Mouse (Mus musculus) fibroblast of lung, adult 2 months (primary cell): ENCODE results near the gene Tbc1d20.
"Not testable (repeated sequence)": the region's sequence is repeated elsewhere in the genome, so short reads cannot be mapped to it uniquely, and the experiment has no call there.

Source experiments
- DNase-seq: peaks from one replicate; pipeline ENCODE4 v3.0.0-alpha.2; 2011; ENCODE audit warnings: low read depth

The Tbc1d20 gene

GRCm38 (mm10) chr2:152326654-152327053 is 33.0 kb downstream of the Tbc1d20 start:
- DNase-seq, result no peak

- no peak for DNase-seq
Measured at GRCm38 (mm10) chr2:152327980-152328379, 34.4 kb downstream of the Tbc1d20 start.

- no peak for DNase-seq
Measured at GRCm38 (mm10) chr2:152330858-152331423, 37.3 kb downstream of the Tbc1d20 start.

GRCm38 (mm10) chr2:152332101-152332825 is 38.6 kb downstream of the Tbc1d20 start, which contains the start of gene Rbck1:
TSS of gene Rbck1 (minus strand) at chr2:152332653.
- DNase-seq, result no peak

DNA sequence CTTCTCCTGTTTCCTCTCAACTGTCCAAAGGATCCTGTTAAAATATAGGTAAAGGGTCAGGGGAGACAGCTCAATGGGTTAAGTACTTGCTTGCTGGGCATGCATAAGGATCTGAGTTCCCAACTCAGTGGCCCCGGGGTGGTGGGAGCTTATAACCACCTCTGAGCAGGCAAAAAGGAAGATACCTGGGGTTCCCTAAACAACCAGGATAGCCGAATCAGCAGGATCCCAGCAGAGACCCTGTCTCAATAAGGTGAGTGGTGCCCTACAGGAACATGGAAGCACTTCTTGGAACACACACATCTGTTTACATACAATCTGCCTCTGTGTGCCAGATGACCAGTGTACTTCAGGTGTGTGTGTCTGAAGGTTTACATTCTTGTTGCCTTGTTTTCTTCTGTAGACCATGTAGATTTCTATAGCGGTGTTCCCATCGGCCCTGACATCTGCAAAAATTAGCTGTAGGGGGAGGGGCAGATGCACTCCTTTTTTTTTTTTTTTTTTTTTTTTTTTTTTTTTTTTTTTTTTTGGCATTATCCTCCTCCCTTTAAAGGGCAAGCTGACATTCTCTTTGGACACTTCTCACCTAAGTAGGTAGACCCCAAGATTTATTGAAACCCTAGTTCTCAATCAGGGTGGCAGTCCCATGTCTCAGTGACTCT is 39.8 kb downstream of the Tbc1d20 start:
- DNase-seq, result no peak

DNA sequence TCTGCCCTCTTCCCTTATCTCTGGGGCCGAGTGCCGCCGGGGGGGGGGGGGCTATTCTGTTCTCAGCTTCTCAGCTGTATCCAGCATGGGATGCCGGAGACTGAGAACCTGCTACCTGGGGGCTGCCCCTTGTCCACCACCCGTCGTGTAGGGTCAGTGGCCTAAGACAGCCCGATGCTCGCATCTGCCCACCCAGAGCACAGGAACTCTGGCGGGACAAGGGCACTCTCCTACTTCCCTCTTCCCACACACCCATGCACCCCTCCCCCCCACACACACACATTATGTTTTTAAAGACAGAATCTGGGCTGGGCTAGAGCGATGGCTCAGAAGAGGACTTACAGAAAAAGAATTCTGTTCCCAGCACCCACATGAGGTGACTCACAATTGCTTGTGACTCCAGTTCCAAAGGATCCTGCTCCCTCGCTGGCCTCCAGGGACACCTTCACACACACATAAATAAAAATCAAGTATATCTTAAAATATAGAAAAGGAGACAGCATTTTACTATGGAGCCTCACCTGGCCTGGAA is 41.7 kb downstream of the Tbc1d20 start:
- no peak for DNase-seq

GRCm38 (mm10) chr2:152336856-152337255 is 43.2 kb downstream of the Tbc1d20 start:
- DNase-seq, result no peak

GRCm38 (mm10) chr2:152337591-152338212 is 44.1 kb downstream of the Tbc1d20 start:
- no peak for DNase-seq

DNA sequence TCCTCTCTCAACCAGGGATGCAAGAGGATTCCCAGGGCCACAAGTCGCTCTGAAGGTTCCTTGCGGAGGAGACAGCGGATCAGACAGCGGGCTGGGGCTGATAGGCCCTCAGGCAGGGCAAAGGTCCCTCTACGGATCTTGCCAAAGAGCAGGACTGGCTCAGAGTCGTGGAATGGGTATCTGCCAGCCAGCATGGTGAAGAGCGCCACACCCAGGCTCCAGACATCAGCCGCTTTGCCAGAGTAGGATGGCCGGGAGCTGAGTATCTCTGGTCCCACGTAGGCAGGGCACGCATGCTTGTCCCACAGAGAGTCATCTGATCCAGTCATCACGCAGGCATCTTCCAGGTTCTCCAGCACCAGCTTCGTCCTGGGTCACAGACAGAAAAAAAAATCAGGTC is 44.7 kb downstream of the Tbc1d20 start:
- DNase-seq, result no peak

DNA sequence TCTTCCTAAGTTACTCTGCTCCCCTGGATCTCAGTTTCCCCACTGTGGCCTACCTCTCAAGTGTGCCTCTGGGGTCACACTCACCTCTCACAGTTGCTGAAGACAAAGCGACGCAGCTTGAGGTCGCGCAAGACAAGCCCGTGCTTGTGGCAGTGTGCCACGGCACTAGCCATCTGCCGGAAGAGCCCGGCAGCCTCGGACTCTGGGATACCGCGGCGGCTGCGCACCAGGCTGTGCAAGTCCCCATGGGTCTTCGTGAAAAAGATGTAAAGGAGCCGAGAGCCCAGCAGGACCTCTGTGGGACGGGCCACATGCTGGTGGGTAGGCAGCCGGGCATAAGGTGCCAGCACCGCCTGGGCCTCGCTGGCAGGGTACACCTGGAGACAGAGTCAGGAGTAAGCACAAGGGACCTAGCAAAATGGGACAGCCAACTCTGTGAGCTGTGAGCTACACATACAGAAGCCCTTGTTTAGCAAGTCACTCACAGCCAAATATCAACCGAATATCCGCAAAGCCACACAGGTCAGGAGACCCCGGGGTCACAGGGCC is 46.1 kb downstream of the Tbc1d20 start:
- no peak for DNase-seq

DNA sequence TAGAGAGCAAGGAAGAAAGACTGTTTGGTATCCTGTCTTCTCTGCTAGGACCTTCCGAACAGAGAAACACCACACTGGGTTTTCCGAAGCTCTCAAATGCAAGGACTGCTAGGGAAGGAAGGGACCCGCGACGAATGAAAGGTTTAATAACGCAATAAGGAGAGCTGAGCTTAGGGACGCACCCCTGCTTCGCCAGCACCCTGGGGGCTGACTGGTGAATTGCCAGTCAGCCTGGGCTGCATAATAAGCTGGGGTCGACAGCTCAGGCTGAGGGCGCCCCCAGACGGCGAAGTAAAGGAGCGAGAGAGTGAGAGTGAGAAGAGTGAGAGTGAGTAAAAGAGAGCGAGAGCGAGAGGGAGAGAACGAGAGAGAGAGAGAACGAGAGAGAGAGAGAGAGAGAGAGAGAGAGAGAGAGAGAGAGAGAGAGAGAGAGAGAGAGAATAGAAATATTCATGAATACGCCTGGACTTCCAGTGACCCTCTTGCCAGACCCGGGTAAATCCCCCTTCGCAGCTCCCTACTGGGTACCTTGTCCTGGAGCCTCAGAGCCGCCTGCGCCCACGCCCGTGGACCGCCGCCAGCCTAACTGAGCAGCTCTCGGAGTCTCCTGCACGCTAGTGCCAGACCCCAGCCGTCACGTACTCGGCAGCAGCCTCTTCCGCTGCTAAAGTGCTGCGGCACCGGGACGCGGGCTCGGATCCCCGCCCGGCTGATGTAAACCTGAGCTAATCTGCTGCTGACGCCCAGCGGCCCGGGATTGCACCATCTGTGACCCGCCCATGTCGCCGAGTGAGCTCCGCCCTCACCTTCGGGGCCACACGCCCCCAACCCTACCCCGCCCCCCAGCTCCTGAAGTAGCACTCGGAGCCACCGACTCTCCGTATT is 49.9 kb downstream of the Tbc1d20 start, which contains the start of gene Trib3:
TSS of gene Trib3 (minus strand) at position 704 of the 885 bp plus-strand sequence.
- no peak for DNase-seq

GRCm38 (mm10) chr2:152344361-152344760 is 50.7 kb downstream of the Tbc1d20 start:
- DNase-seq, result no peak

- no peak for DNase-seq
Measured at GRCm38 (mm10) chr2:152344909-152345308, 51.3 kb downstream of the Tbc1d20 start.

DNA sequence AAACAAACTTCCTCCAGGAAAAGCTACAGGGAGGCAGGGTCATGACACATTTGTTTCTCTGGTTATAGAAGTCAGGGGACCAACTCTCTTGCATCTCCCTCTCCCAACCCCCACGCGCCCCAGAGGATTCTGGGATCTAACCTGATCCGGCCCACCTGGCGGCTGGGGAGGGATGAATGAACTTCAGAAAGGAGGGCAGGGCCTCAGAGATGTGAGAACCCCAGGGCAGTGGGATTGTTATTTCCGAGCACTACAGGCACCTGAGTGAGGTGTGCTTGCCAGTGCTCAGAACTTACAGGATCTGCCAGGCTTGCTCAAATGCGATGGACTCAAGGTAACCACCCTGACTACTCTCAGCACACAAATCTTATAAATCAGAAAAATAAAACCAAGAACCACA is 51.8 kb downstream of the Tbc1d20 start:
- DNase-seq, result no peak

DNA sequence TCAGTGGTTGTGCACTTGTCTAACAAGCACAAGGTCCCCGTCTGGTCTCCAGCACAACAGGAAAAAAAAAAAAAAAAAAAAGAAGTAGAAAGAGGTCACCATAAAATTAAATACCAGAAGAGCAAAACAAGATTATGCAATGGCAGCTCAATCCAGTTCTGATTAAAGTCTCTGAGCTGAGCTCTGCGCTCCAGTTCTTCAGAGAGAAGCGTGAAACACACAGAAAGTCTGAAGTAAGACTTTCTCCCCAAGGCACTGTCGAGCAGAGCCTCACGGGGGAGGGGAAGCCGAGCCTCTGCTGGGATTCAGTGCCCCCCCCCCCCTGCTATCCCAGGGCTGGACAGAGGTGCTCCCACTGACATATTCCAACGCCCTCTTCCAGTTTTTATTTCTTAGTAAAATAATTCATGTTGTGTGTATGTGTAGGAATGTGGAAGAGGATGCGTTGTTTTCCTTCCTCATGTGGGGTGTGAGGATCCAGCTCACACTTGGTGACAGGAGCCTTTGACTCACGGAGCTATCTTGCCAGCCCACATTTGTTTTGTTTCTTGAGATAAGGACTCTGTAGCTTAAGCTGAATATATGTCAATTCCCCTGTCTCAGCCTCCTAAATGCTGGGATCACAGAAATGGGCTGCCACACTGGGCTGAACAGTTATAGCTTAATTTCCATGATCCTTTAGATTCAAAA is 53.3 kb downstream of the Tbc1d20 start:
- no peak for DNase-seq

DNA sequence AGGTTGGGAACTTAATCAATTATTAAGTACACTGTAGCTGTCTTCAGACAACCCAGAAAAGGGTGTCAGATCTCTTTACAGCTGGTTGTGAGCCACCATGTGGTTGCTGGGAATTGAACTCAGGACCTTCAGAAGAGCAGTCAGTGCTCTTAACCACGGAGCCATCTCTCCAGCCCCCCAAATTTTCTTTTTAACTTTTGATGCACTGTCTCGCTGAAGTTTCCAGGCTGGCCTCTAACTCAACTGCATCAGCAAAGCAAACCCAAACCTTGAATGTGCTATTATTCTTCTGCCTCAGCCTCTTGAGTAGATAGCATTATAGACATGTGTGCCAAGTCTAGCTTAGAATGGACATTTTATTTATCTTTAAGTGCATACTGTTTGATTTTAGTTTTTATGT is 54.1 kb downstream of the Tbc1d20 start:
- DNase-seq, result no peak

DNA sequence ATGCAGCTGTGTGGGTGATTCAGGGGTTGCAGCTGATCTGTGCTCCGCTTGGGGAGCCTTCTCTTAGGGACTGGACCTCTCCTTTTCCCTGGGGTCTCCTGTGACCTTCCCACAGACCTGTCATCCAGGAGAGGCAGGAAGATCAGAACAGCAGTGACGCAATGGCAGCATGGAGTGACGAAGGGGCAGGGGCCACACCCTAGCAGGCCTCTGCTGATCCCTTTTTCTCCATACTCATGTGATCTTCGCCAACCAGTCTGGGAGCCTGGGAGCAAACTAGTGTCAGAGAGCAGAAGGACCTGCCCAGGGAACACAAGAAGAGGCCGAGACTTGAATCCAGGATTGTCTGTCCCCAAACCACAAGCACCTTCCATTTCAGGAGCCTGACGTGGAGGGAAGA is 55.6 kb downstream of the Tbc1d20 start:
- DNase-seq, result no peak

DNA sequence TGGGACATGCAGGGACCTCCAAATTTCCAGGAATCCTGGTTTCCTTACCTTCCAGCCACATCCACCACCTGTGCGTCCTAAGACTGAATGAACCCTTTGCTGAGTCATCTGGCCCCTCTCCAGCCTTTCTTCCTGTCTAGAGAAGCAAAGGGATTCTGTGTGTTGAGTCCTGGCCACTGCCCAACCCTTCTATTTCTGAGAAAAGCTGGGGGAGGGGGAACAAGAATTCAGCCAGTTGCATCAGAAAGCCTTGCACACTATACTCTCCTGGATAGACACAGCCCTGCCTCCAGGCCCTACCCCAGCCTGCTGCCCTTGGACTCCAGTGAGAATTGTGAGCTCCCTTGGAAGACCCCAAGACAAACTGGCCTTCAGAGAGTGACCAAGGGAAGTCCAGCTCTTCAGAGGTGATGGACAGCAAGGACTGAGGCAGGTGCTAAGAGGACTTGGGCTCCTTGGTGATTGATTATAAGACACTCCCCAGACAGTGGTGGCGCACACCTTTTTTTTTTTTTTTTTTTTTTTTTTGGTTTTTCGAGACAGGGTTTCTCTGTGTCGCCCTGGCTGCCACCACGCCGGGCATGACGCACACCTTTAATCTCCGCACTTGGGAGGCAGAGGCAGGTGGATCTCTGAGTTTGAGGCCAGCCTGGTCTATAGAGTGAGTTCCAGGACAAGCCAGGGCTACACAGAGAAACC is 56.4 kb downstream of the Tbc1d20 start:
- peak; percentile 88 for DNase-seq

- no peak for DNase-seq
Measured at GRCm38 (mm10) chr2:152357254-152357653, 63.6 kb downstream of the Tbc1d20 start.

- not testable (repeated sequence) for DNase-seq
Measured at GRCm38 (mm10) chr2:152358977-152359376, 65.3 kb downstream of the Tbc1d20 start.
